Mouse (Mus musculus): ENCODE results near the gene Fuca1. TPM values are rescaled to one million over a fixed set of nuclear protein-coding genes. Genes with fewer than 3 reads are reported as not detected.
"Not testable (repeated sequence)": the region's sequence is repeated elsewhere in the genome, so short reads cannot be mapped to it uniquely, and the experiment has no call there.

Fuca1 gene
- polyA plus RNA-seq, 1 experiment from 2014 or later: 63.6 TPM

DNA sequence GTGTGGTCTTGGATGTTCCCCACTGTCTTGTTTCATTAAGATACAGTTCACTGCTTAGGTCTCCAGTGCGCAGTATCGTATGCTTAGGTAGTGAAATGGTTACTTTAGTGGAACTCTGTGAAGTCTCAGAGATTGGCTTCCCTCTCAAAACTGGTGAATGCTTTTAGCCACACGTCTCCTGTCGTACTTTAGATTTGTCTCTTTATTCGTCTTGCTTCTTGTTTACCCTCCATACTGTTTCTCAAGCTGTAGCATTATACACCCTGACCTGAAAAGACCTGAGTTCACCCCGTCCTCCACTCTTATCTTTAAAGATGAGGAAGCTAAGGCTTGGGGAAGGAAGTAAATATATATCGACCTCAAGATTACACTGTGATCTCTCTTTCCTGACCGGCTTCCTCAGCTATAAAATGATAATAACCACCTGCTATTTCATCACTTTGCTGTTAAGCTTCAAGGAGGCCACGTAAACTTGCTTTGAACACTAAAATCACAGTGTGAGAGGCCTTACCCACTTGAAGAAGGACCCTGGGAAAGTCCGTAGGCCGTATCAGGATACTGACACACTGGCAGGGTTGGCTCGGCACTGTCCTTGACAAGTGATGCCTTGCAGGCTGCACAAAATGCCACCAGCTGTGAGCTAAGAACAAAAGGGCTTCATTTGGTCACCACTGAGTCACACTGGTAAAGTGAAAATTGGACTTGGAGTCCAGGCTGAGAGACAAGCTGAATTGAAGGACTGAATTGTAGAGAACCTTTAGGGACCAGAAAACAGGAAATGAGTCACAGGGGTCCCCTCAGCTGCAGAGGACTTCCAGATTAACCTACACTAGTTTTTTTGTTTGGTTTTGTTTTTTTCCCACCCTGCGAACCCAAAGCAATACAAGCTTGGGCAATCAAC lies 52.6 kb downstream of the Fuca1 start:
- WGBS: 73% methylated on average over 13 of the region's 13 CpGs
- Histone ChIP-seq H3K4me2 (peak overlapping the region; percentile 99), H3K36me3 (peaks cover 63% of the 10 kb centered on the region), H3K27me3 (no peaks in the 10 kb centered on the region), H3K4me1 (replicated peaks) (peaks cover 32% of the 10 kb centered on the region), H3K27ac (replicated peaks) (no peak overlapping the region), H3K9ac (peak overlapping the region; percentile 93), H3K9me3 (no peaks in the 10 kb centered on the region), H3K4me3 (peak overlapping the region; percentile 100)
- ATAC-seq (ENCODE audit: low read depth): no peak

- Histone ChIP-seq H3K27ac (replicated peaks) (no peak overlapping the region), H3K9ac (no peak overlapping the region), H3K4me1 (replicated peaks) (peaks cover 16% of the 10 kb centered on the region), H3K4me2 (no peak overlapping the region), H3K36me3 (peaks cover 56% of the 10 kb centered on the region), H3K27me3 (no peaks in the 10 kb centered on the region), H3K4me3 (no peak overlapping the region), H3K9me3 (no peaks in the 10 kb centered on the region)
- no peak for ATAC-seq (ENCODE audit: low read depth)
- 92% methylated on average over 12 of the region's 12 CpGs for WGBS
These were observed 55.6 kb downstream of the Fuca1 start for GRCm38 (mm10) chr4:135976146-135976545.

GRCm38 (mm10) chr4:135980223-135980622 lies 59.7 kb downstream of the Fuca1 start:
- H3K27me3 ChIP-seq; H3K27ac ChIP-seq (replicated peaks); H3K4me1 ChIP-seq (replicated peaks); H3K9me3 ChIP-seq; H3K4me3 ChIP-seq; H3K9ac ChIP-seq; H3K4me2 ChIP-seq; ATAC-seq (ENCODE audit: low read depth): not testable (repeated sequence)
- WGBS: 92% methylated on average over 5 of the region's 5 CpGs
- peaks cover 75% of the 10 kb centered on the region for H3K36me3 ChIP-seq

- ATAC-seq (ENCODE audit: low read depth): no peak
- no peak overlapping the region for H3K9ac ChIP-seq
- no peak overlapping the region for H3K27ac ChIP-seq (replicated peaks)
- no peak overlapping the region for H3K4me2 ChIP-seq
- WGBS: 79% methylated on average over 7 of the region's 7 CpGs
- no peak overlapping the region for H3K4me3 ChIP-seq
- no peaks in the 10 kb centered on the region for H3K27me3 ChIP-seq
- peaks cover 63% of the 10 kb centered on the region for H3K36me3 ChIP-seq
- peaks cover 22% of the 10 kb centered on the region for H3K4me1 ChIP-seq (replicated peaks)
- no peaks in the 10 kb centered on the region for H3K9me3 ChIP-seq
These were observed 61.1 kb downstream of the Fuca1 start for GRCm38 (mm10) chr4:135981524-135982063.

- no peaks in the 10 kb centered on the region for H3K27me3 ChIP-seq
- H3K4me2 ChIP-seq: no peak overlapping the region
- 91% methylated on average over 5 of the region's 5 CpGs for WGBS
- no peak overlapping the region for H3K4me3 ChIP-seq
- peaks cover 39% of the 10 kb centered on the region for H3K36me3 ChIP-seq
- no peaks in the 10 kb centered on the region for H3K9me3 ChIP-seq
- peaks cover 29% of the 10 kb centered on the region for H3K4me1 ChIP-seq (replicated peaks)
- H3K27ac ChIP-seq (replicated peaks): no peak overlapping the region
- no peak for ATAC-seq (ENCODE audit: low read depth)
- H3K9ac ChIP-seq: no peak overlapping the region
These were observed 64.0 kb downstream of the Fuca1 start for GRCm38 (mm10) chr4:135984556-135984955.

DNA sequence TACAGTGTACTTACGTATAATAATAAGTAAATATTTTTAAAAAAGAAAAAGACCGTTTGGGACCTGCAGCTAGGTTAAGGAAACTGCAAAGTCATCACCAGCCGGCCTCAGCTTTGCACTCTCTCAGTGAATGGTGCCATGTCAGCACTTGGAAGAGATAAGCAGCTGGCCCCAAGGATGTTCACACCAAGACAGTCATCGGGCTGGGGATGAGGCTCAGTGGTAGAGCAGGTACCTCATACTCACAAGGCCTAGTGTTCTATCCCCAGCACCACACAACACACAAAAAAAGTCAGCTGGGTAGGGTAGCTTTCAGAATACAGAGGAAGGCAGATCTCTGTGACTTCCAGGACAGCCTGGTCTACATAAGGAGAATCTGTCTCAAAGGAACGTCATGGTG lies 64.7 kb downstream of the Fuca1 start:
- WGBS: 93% methylated on average over 5 of the region's 5 CpGs

GRCm38 (mm10) chr4:135985769-135986168 lies 65.2 kb downstream of the Fuca1 start:
- H3K9ac ChIP-seq: peak overlapping the region; percentile 98
- peaks cover 37% of the 10 kb centered on the region for H3K36me3 ChIP-seq
- 93% methylated on average over 7 of the region's 7 CpGs for WGBS
- H3K4me1 ChIP-seq (replicated peaks): peaks cover 29% of the 10 kb centered on the region
- H3K4me2 ChIP-seq: peak overlapping the region; percentile 96
- ATAC-seq (ENCODE audit: low read depth): no peak
- H3K4me3 ChIP-seq: peak overlapping the region; percentile 93
- H3K27ac ChIP-seq (replicated peaks): no peak overlapping the region
- no peaks in the 10 kb centered on the region for H3K9me3 ChIP-seq
- no peaks in the 10 kb centered on the region for H3K27me3 ChIP-seq

More for the DNA sequence above, 64.7 kb downstream of the Fuca1 start:
- no peak overlapping the region for H3K9ac ChIP-seq
- H3K27me3 ChIP-seq: no peaks in the 10 kb centered on the region
- no peaks in the 10 kb centered on the region for H3K9me3 ChIP-seq
- ATAC-seq (ENCODE audit: low read depth): no peak
- peaks cover 39% of the 10 kb centered on the region for H3K36me3 ChIP-seq
- no peak overlapping the region for H3K4me3 ChIP-seq
- H3K4me1 ChIP-seq (replicated peaks): peaks cover 29% of the 10 kb centered on the region
- H3K27ac ChIP-seq (replicated peaks): no peak overlapping the region
- H3K4me2 ChIP-seq: peak overlapping the region; percentile 96; the same call in 1 of the 2 replicates

DNA sequence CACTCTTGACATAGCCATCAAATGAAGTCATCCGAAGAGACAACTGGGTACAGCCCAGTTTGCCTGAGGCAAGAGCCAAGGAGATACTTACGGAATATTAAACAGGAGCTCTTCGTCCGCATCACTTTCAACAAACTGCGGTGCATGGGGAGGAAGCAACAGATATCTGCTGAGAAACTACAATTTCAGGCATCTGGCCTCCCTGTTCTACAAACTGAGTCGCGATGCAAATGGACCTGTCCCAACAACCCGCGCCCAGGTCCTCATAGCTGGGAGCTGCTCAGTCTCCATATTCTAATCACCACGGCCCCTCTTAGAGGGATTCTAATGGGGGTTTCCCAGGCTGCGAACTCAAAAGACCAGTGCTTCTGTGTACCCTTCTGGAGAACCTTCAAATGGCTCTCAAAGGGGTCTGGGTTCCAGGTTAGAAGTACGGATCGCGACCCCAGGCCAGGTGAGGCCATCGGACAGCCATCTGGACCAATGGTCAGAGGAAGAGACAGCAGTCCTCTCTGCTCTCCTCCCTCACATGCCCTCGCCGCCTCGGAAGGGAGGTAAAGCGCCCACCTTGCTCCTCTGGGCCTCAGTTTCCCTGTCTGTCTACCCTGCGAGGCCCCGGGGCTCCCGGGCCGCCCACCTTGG lies 65.9 kb downstream of the Fuca1 start:
- Histone ChIP-seq H3K27me3 (no peaks in the 10 kb centered on the region), H3K27ac (replicated peaks) (peak overlapping the region; percentile 90), H3K36me3 (peaks cover 34% of the 10 kb centered on the region), H3K4me2 (peak overlapping the region; percentile 96), H3K9ac (peak overlapping the region; percentile 98), H3K4me1 (replicated peaks) (peaks cover 29% of the 10 kb centered on the region), H3K4me3 (peak overlapping the region; percentile 93), H3K9me3 (no peaks in the 10 kb centered on the region)
- peak; percentile 7; the same call in 1 of the 2 replicates for ATAC-seq (ENCODE audit: low read depth)
- 6% methylated on average over 23 of the region's 23 CpGs for WGBS

GRCm38 (mm10) chr4:135986943-135987710 lies 66.6 kb downstream of the Fuca1 start, which contains the start of gene Pithd1:
Pithd1 (minus strand) TSS chr4:135987264.
- peak within 1 kb of the TSS; percentile 96 for H3K4me2 ChIP-seq
- peak within 1 kb of the TSS; percentile 90 for H3K27ac ChIP-seq (replicated peaks)
- H3K36me3 ChIP-seq: peaks cover 31% of the 10 kb centered on the region
- peaks cover 29% of the 10 kb centered on the region for H3K4me1 ChIP-seq (replicated peaks)
- no peaks in the 10 kb centered on the region for H3K27me3 ChIP-seq
- H3K9ac ChIP-seq: peak within 1 kb of the TSS; percentile 98
- under 1% methylated on average over 61 of the region's 81 CpGs for WGBS
- H3K4me3 ChIP-seq: peak within 1 kb of the TSS; percentile 93
- ATAC-seq (ENCODE audit: low read depth): peak; percentile 96
- H3K9me3 ChIP-seq: no peaks in the 10 kb centered on the region

- H3K36me3 ChIP-seq: peaks cover 25% of the 10 kb centered on the region
- H3K9ac ChIP-seq: peak overlapping the region; percentile 98
- 0 out of 2 replicates have a peak, but pooled peaks have one; percentile 20 for ATAC-seq (ENCODE audit: low read depth)
- WGBS: 66% methylated on average over 9 of the region's 9 CpGs
- H3K4me2 ChIP-seq: peak overlapping the region; percentile 96
- H3K9me3 ChIP-seq: no peaks in the 10 kb centered on the region
- H3K27ac ChIP-seq (replicated peaks): peak overlapping the region; percentile 90
- peaks cover 29% of the 10 kb centered on the region for H3K4me1 ChIP-seq (replicated peaks)
- H3K4me3 ChIP-seq: peak overlapping the region; percentile 93
- no peaks in the 10 kb centered on the region for H3K27me3 ChIP-seq
These were observed 67.2 kb downstream of the Fuca1 start for GRCm38 (mm10) chr4:135987714-135988113.

Measured in neural tube, embryonic 13.5 days (tissue).